Mouse (Mus musculus): ENCODE measurements around the gene Safb2.
"Not testable (repeated sequence)": the region's sequence is repeated elsewhere in the genome, so short reads cannot be mapped to it uniquely, and the experiment has no call there.

Gene Safb2

DNA sequence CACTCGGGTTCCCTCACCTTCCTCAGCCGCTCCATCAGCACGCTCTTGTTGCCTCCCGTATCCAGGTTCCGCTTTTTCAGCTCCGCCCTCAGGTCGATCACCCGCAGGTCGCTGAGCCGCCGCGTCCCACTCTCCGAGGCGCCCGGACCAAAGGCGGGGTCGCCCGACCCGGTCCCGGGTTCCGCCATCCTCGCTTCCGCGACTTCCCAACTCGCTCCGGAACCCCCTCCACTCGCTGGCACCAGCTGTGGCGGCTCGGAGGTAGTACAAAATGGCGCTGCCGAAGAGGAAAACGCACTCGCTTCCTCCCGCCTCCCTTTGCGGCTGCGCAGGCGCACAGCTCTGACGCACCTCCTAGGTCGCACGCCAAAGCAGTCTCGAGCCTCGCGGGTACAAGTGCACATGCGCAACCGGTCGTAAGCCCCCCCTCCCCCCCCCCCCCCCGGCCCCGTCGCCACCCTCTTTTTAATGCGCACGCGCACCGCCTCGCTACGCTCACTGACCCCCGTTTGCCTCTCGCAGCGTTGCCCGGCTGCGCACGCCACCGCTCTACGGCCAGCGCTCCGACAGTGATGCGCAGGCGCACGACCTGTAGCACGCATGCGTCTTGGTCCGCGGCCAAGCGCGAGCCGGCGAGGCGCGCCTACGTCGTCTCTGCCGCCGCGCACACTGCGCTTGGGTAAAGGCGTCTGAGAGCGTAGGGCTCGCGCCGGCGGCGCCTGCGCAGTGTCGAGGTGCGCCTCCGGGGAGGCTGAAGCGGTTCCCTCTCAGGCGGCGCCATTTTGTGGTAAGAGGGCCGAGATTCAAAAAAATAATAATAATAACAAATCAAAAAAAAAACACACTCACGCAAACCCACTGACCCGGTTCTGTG, at the start of gene Safb2, which contains the start of gene Safb:
Gene Safb2 (minus strand): TSS at position 329 of the 874 bp plus-strand sequence.
Gene Safb (plus strand): TSS at position 569 of the 874 bp plus-strand sequence.
- peak; percentile 99 for DNase-seq (ENCODE audit: low spot score)

- no peak for DNase-seq (ENCODE audit: low spot score)
Observed at GRCm38 (mm10) chr17:56634023-56634422, 49.6 kb upstream of the Safb2 start.

GRCm38 (mm10) chr17:56631807-56632206, 47.4 kb upstream of the Safb2 start:
- DNase-seq (ENCODE audit: low spot score), result no peak

DNA sequence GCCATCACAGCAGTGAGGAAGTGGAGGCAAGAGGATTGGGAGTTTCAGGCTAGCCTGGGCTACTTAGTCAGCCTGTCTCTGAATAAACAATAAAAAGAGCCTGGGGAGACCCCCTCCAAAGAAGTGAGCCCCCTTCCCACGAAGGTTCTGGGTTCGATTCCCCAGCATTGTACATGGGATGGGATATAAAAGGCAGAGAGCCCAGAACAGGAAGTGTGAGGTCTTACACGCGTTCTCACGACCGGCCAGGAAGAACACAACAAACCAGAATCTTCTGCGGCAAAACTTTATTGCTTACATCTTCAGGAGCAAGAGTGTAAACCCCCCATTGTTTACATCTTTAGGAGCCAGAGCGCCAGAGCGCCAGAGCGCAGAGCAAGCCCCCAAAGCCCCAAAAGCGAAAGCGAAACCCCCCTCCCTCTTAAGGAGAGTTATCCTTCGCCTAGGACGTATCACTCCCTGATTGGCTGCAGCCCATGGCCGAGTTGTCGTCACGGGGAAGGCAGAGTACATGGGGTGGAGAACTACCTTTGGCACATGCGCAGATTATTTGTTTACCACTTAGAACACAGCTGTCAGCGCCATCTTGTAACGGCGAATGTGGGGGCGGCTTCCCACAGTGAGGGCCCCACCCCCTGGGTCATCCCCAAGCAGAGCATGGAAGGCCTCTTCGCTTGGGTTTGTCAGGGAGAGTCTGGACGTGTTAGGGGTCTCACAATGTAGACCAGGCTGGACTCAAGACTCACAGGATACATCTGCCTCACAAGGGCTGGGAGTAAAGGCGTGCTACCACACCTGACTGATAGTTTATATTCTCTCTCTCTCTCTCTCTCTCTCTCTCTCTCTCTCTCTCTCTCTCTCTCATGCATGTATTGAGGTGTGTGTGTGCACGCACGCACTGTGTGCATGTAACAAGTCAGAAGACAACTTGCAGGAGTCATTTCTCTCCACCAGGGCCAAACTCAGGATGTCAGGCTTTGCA, 45.7 kb upstream of the Safb2 start:
- DNase-seq (ENCODE audit: low spot score), result not testable (repeated sequence)

DNA sequence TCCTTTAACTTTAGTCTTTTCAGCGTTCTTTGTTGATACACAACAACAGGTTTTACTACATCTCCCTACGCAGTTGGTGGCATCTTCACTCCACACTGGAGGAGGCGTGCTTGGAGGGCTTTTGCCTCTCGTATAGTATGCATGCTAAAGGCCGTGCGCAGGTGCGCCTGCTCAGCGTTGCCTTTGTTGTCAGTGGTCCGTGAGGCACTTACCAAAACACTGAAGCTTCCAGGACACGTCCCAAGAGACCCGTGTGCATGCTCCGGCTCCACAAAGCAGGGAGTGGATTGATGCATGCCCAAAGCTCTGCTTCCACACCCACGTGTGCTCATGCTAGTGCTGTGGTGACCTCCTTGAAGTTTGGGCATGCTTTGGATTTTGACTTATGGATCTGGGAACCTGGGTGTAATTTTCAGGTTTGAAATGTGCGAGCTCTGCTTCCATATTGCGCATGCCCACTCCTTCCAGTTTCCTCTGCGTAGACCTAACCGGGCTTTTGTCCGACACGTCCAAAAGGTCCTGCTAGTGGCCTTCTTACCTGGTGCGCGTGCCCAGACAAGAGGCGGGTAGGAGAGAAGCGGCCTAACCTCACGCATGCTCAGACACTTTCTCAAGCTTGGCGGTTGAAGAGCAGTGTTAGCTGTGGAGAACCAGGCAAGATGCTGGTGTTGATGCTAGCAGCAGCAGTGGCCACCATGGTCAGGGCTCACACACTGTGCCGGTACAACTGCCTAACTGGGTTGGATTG, 43.3 kb upstream of the Safb2 start, which contains the start of gene Catsperd:
Gene Catsperd (plus strand): TSS at position 614 of the 748 bp plus-strand sequence.
- DNase-seq (ENCODE audit: low spot score), result peak; percentile 56

DNA sequence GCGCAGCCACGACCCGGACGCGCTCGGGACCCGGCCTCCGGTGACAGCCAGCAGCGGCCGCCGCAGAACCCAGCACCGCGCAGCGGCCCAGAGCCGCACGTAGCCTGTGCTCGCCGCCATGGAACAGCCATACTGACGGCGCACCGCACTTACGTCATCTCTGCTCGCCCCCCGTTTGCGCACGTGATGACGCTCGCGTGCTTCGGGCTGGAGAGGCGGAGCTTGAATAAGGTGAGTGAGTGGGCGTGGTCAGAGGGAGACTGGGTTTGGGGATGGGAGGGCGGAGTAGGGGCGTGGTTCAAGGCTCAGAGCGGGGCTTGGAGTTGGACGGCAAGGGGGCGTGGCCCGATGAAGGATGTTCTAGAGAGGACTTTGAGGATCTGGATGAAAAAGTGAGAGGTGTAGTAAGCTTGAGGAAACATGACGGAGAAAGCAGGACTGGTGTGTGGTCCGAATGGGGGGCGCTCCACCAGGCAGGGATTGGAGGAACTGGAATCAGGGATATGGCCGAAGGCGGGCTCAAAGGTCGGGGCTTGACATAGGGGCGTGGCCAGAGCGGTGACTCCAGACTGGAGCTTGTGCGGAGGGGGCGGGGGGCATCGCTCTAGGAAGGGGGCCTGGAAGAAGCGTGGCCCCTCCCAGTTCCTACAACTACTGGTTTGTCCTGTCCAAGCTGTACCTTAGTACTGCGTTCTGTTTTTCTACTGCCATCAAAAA, 42.5 kb upstream of the Safb2 start, which contains the start of gene Lonp1:
Gene Lonp1 (minus strand): TSS at position 134 of the 717 bp plus-strand sequence.
- DNase-seq (ENCODE audit: low spot score), result peak; percentile 99

- DNase-seq (ENCODE audit: low spot score), result no peak
Observed at GRCm38 (mm10) chr17:56626260-56626659, 41.9 kb upstream of the Safb2 start.

DNA sequence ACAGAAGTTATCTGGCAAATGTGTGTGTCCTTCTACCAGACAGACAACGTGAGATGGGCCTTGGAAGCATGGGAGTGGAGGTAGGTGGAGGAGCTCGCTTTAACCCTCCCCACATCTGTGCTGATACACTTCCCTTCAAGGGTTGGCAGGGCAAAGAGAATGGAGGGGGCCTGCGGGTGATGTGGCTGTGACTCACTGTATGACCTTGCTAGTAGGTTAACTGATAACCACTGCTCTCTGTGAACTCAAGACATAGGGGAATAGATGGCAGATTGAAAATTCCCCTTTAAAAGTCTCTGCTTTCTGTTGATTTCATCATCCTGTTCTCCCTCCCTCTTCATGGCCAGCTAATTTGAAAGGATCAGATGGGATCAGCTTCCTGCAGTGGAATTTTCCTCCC, 41.1 kb upstream of the Safb2 start:
- no peak for DNase-seq (ENCODE audit: low spot score)

- no peak for DNase-seq (ENCODE audit: low spot score)
Observed at GRCm38 (mm10) chr17:56617628-56618027, 33.2 kb upstream of the Safb2 start.

- no peak for DNase-seq (ENCODE audit: low spot score)
Observed at GRCm38 (mm10) chr17:56616725-56617124, 32.3 kb upstream of the Safb2 start.

GRCm38 (mm10) chr17:56615792-56616191, 31.4 kb upstream of the Safb2 start:
- DNase-seq (ENCODE audit: low spot score), result no peak

GRCm38 (mm10) chr17:56615136-56615784, 30.9 kb upstream of the Safb2 start:
- DNase-seq (ENCODE audit: low spot score), result no peak

DNA sequence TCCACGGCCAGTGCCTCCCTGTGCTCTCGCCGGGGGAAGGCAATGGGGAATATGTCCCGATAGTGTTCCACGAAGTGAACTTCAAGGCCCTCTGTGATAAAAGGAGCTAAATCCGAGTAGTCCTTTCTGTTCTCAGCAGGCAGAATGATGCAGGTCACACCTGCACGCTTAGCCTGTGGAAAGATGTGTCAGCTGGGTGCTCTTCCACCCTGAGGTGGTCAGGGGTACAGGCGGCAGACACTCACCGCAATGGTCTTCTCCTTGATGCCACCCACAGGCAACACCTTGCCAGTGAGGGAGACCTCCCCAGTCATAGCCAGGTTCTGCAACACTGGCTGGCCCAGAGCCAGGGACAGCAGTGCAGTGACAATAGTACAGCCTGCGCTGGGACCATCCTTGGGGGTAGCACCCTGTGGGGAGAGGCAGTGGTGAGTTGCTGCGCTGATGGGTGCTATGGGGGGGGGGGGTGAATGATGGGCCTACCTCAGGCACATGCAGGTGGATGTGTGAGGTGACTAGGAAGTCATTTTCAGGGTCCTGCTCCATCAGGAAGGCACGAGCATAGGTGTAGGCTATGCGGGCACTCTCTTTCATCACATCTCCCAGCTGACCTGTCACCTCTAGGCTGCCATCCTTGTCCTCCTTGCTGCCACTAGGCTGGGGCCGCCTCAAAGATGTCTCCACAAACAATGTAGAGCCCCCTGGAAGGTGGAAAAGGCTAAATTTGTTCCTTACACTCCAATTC, 30.2 kb upstream of the Safb2 start:
- DNase-seq (ENCODE audit: low spot score), result no peak

DNA sequence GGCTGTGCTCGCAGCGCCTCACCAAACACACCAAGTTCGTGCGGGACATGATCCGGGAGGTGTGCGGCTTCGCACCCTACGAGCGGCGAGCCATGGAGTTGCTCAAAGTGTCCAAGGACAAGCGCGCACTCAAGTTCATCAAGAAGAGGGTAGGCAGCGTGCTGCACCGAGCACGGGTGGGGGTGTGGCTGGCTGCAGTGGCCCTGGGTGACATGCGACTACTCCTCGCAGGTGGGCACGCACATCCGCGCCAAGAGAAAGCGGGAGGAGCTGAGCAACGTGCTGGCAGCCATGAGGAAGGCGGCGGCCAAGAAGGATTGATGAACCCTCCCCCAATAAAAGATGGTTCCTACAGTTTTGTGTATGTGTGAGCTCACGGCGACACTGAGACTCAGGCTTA, 29.5 kb upstream of the Safb2 start:
- not testable (repeated sequence) for DNase-seq (ENCODE audit: low spot score)

- DNase-seq (ENCODE audit: low spot score), result peak; percentile 97
Observed at GRCm38 (mm10) chr17:56613236-56613844, 29.0 kb upstream of the Safb2 start, which contains the start of gene Rpl36. Gene Rpl36 (plus strand): TSS chr17:56613416.

DNA sequence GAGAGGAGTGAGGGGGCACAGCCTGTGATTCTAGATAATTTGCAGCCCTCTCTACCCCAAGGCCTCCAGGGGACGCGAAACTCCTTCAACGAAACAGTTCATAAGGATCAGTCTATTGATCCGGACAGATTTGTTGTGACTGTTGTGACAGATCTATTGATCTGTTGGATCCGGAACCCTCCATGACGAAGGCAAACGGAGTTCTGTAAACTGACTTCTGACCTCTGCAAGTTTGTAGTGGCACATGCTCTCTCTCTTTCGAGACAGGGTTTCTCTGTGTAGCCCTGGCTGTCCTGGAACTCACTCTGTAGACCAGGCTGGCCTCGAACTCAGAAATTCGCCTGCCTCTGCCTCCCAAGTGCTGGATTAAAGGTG, 28.2 kb upstream of the Safb2 start:
- DNase-seq (ENCODE audit: low spot score), result not testable (repeated sequence)

DNA sequence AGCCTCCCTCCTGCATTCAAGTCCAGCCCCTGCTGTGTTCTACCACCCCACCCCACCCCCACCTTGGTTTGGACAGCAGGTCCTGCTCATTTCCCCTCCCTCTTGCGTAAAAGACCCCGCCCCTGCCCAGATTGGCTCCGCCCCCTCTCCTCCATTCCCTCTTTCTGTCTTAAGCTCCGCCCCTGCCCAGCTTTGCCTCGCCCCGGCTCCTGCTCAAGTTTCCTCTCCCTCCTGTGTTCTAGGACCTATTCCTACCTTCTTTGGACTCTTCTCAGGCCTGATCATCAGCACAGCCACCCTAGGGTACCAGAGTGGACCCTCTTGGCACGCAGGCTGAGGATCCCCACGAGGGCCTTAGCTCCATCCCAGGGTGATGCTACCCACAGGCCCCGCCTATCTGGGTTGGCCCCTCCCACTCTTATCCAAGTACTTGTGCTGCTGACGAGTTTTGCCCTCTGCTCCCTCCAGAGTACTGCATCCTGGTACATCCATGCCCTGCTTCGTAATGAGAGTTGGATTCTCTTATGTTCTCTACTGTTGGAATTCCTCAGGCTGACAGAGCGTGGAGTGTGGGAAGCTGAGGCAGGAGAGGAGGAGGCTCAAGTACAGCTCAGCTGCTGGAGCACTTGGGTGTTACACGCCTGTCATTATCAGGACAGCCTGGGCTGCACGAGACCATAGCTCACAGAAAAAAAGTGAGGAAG, 27.6 kb upstream of the Safb2 start:
- DNase-seq (ENCODE audit: low spot score), result peak; percentile 56

- no peak for DNase-seq (ENCODE audit: low spot score)
Observed at GRCm38 (mm10) chr17:56611323-56611722, 26.9 kb upstream of the Safb2 start.

Measured in retina, embryonic 14.5 days (tissue).